Mouse (Mus musculus) cerebellum, postnatal 14 days (tissue): Measurements from ENCODE around the gene Gm42674.

ENCODE experiments used
- DNase-seq, 2 experiments: peaks; one replicate each; pipeline ENCODE4 v3.0.0; 2021; ENCODE audit warnings: mixed read lengths in 2 of 2

Gm42674 gene

GRCm38 (mm10) chr3:90599401-90599800, 2.3 kb upstream of the Gm42674 start:
- DNase-seq, result no peak

- DNase-seq, result no peak
Measured at GRCm38 (mm10) chr3:90600036-90600435, 1.7 kb upstream of the Gm42674 start.

GRCm38 (mm10) chr3:90600458-90601195, 1.1 kb upstream of the Gm42674 start:
- no peak for DNase-seq

GRCm38 (mm10) chr3:90603623-90604022, 1.9 kb downstream of the Gm42674 start, which contains the start of gene S100a4:
S100a4 (plus strand) TSS chr3:90603771.
- no peak for DNase-seq

- DNase-seq, result peak; percentile 9 to 24
Measured at GRCm38 (mm10) chr3:90604416-90604815, 2.7 kb downstream of the Gm42674 start.

- no peak for DNase-seq
Measured at GRCm38 (mm10) chr3:90605049-90605448, 3.3 kb downstream of the Gm42674 start.

- DNase-seq, result no peak
Measured at GRCm38 (mm10) chr3:90605736-90606135, 4.0 kb downstream of the Gm42674 start.

- DNase-seq, result no peak
Measured at GRCm38 (mm10) chr3:90606185-90606584, 4.5 kb downstream of the Gm42674 start.

GRCm38 (mm10) chr3:90607361-90607760, 5.7 kb downstream of the Gm42674 start:
- no peak for DNase-seq

GRCm38 (mm10) chr3:90608223-90608622, 6.5 kb downstream of the Gm42674 start, which contains the start of gene S100a5:
S100a5 (plus strand) TSS chr3:90608523.
- DNase-seq, result no peak

- no peak for DNase-seq
Measured at GRCm38 (mm10) chr3:90609102-90609501, 7.4 kb downstream of the Gm42674 start.

- no peak for DNase-seq
Measured at GRCm38 (mm10) chr3:90611494-90611893, 9.8 kb downstream of the Gm42674 start.

- DNase-seq, result no peak
Measured at GRCm38 (mm10) chr3:90612061-90612460, 10.4 kb downstream of the Gm42674 start.

GRCm38 (mm10) chr3:90612728-90613291, 11.1 kb downstream of the Gm42674 start, which contains the start of gene S100a6:
S100a6 (plus strand) TSS chr3:90612882.
- peak; percentile 48 to 61 for DNase-seq

GRCm38 (mm10) chr3:90613461-90614147, 11.9 kb downstream of the Gm42674 start:
- no peak for DNase-seq

GRCm38 (mm10) chr3:90614148-90614530, 12.4 kb downstream of the Gm42674 start:
- DNase-seq, result no peak

- DNase-seq, result no peak
Measured at GRCm38 (mm10) chr3:90614611-90615251, 13.0 kb downstream of the Gm42674 start.

- DNase-seq, result peak; percentile 41 to 65
Measured at GRCm38 (mm10) chr3:90615415-90615814, 13.7 kb downstream of the Gm42674 start.

- DNase-seq, result no peak
Measured at GRCm38 (mm10) chr3:90615911-90616310, 14.2 kb downstream of the Gm42674 start.

GRCm38 (mm10) chr3:90617586-90617985, 15.9 kb downstream of the Gm42674 start:
- no peak for DNase-seq

GRCm38 (mm10) chr3:90621552-90621951, 19.8 kb downstream of the Gm42674 start:
- no peak for DNase-seq

- DNase-seq, result peak; percentile 10 to 35
Measured at GRCm38 (mm10) chr3:90623435-90624071, 21.8 kb downstream of the Gm42674 start.

- no peak for DNase-seq
Measured at GRCm38 (mm10) chr3:90625496-90625895, 23.8 kb downstream of the Gm42674 start.
